Mouse (Mus musculus) macrophage (primary cell): Measurements from ENCODE around the gene Insl5. TPM values are rescaled to one million over a fixed set of nuclear protein-coding genes. Genes with fewer than 3 reads are reported as not detected.

Experiments
- H3K27ac ChIP-seq: fragments of 350-480 bp; formaldehyde crosslinking; 2 replicates; pipeline ENCODE4 v1.9.0; 2021
- H3K36me3 ChIP-seq: fragments of 350-480 bp; formaldehyde crosslinking; 2 replicates; pipeline ENCODE4 v1.9.0; 2021; ENCODE audit errors: inconsistent target
- H3K4me3 ChIP-seq: fragments of 350-480 bp; formaldehyde crosslinking; 2 replicates; pipeline ENCODE4 v1.9.0; 2021; ENCODE audit errors: inconsistent target
- H3K79me2 ChIP-seq: fragments of 350-480 bp; formaldehyde crosslinking; 2 replicates; pipeline ENCODE4 v1.9.0; 2021; ENCODE audit errors: inconsistent target
- WGBS: methylation state at CpG from one replicate; pipeline ENCODE4 v1.1.7; 2026; ENCODE audit warnings: inconsistent platforms; ENCODE audit not compliant: missing documents; 5-methylcytosine and 5-hydroxymethylcytosine counted together
- polyA plus RNA-seq: library from polyadenylated mRNA; stranded (reverse); fragments of 250-400 nt; gene quantifications from 3 replicates; pipeline ENCODE4 v1.2.4, GENCODE M21; 2018; ENCODE audit warnings: inconsistent platforms

Gene Insl5
- polyA plus RNA-seq, 1 experiment from 2014 or later = not detected

GRCm38 (mm10) chr4:103010734-103011133 is 15.9 kb downstream of the Insl5 start:
- Histone ChIP-seq H3K36me3 (no peaks in the 10 kb centered on the region), H3K79me2 (no peaks in the 10 kb centered on the region), H3K27ac (no peak overlapping the region), H3K4me3 (no peak overlapping the region)
- 90% methylated on average over 4 of the region's 4 CpGs for WGBS

- Histone ChIP-seq H3K36me3 (no peaks in the 10 kb centered on the region), H3K4me3 (no peak overlapping the region), H3K79me2 (no peaks in the 10 kb centered on the region), H3K27ac (no peak overlapping the region)
- WGBS = 13% methylated on average over 4 of the region's 4 CpGs
Measured at GRCm38 (mm10) chr4:103006943-103007418, 19.7 kb downstream of the Insl5 start.

- no peak overlapping the region for H3K4me3 ChIP-seq
- 91% methylated on average over 5 of the region's 5 CpGs for WGBS
Measured at GRCm38 (mm10) chr4:103006266-103006665, 20.4 kb downstream of the Insl5 start.

GRCm38 (mm10) chr4:103005190-103005945 is 21.3 kb downstream of the Insl5 start:
- Histone ChIP-seq H3K4me3 (no peak overlapping the region), H3K36me3 (no peaks in the 10 kb centered on the region), H3K79me2 (no peaks in the 10 kb centered on the region), H3K27ac (no peak overlapping the region)
- WGBS = 89% methylated on average over 15 of the region's 15 CpGs

More at GRCm38 (mm10) chr4:103006266-103006665, 20.4 kb downstream of the Insl5 start:
- H3K36me3 ChIP-seq = no peaks in the 10 kb centered on the region
- H3K27ac ChIP-seq = no peak overlapping the region
- no peaks in the 10 kb centered on the region for H3K79me2 ChIP-seq

GRCm38 (mm10) chr4:103004681-103005080 is 22.0 kb downstream of the Insl5 start:
- H3K79me2 ChIP-seq = no peaks in the 10 kb centered on the region
- H3K36me3 ChIP-seq = no peaks in the 10 kb centered on the region
- 68% methylated on average over 4 of the region's 4 CpGs for WGBS
- no peak overlapping the region for H3K27ac ChIP-seq
- no peak overlapping the region for H3K4me3 ChIP-seq

- H3K27ac ChIP-seq = no peak overlapping the region
- no peak overlapping the region for H3K4me3 ChIP-seq
- WGBS = 97% methylated on average over 3 of the region's 3 CpGs
- no peaks in the 10 kb centered on the region for H3K79me2 ChIP-seq
- no peaks in the 10 kb centered on the region for H3K36me3 ChIP-seq
Measured at GRCm38 (mm10) chr4:102991685-102992084, 35.0 kb downstream of the Insl5 start.

- no peaks in the 10 kb centered on the region for H3K36me3 ChIP-seq
- H3K4me3 ChIP-seq = no peak overlapping the region
- no peaks in the 10 kb centered on the region for H3K79me2 ChIP-seq
- no peak overlapping the region for H3K27ac ChIP-seq
- WGBS = 83% methylated on average over 11 of the region's 11 CpGs
Measured at GRCm38 (mm10) chr4:102990595-102991340, 35.9 kb downstream of the Insl5 start.

- Histone ChIP-seq H3K79me2 (no peaks in the 10 kb centered on the region), H3K4me3 (no peak overlapping the region), H3K36me3 (no peaks in the 10 kb centered on the region), H3K27ac (no peak overlapping the region)
- 87% methylated on average over 4 of the region's 4 CpGs for WGBS
Measured at GRCm38 (mm10) chr4:102990016-102990415, 36.6 kb downstream of the Insl5 start.

- Histone ChIP-seq H3K27ac (no peak overlapping the region), H3K4me3 (no peak overlapping the region), H3K36me3 (no peaks in the 10 kb centered on the region), H3K79me2 (no peaks in the 10 kb centered on the region)
- 83% methylated on average over 5 of the region's 5 CpGs for WGBS
Measured at GRCm38 (mm10) chr4:102989391-102989790, 37.3 kb downstream of the Insl5 start.

- WGBS = 83% methylated on average over 6 of the region's 6 CpGs
- Histone ChIP-seq H3K79me2 (no peaks in the 10 kb centered on the region), H3K27ac (no peak overlapping the region), H3K4me3 (no peak overlapping the region), H3K36me3 (no peaks in the 10 kb centered on the region)
Measured at GRCm38 (mm10) chr4:102988526-102988925, 38.1 kb downstream of the Insl5 start.

GRCm38 (mm10) chr4:102987756-102988155 is 38.9 kb downstream of the Insl5 start:
- H3K36me3 ChIP-seq = no peaks in the 10 kb centered on the region
- no peaks in the 10 kb centered on the region for H3K79me2 ChIP-seq
- WGBS = 93% methylated on average over 2 of the region's 2 CpGs
- H3K4me3 ChIP-seq = no peak overlapping the region
- H3K27ac ChIP-seq = no peak overlapping the region

GRCm38 (mm10) chr4:102987325-102987724 is 39.3 kb downstream of the Insl5 start:
- Histone ChIP-seq H3K79me2 (no peaks in the 10 kb centered on the region), H3K27ac (no peak overlapping the region), H3K36me3 (no peaks in the 10 kb centered on the region), H3K4me3 (no peak overlapping the region)
- WGBS = 93% methylated on average over 4 of the region's 4 CpGs

GRCm38 (mm10) chr4:102986917-102987316 is 39.7 kb downstream of the Insl5 start:
- H3K36me3 ChIP-seq = no peaks in the 10 kb centered on the region
- WGBS = 0% methylated on average over 2 of the region's 2 CpGs
- H3K4me3 ChIP-seq = no peak overlapping the region
- no peaks in the 10 kb centered on the region for H3K79me2 ChIP-seq
- H3K27ac ChIP-seq = no peak overlapping the region

- Histone ChIP-seq H3K27ac (no peak overlapping the region), H3K4me3 (no peak overlapping the region), H3K36me3 (no peaks in the 10 kb centered on the region), H3K79me2 (no peaks in the 10 kb centered on the region)
- whole genome bisulfite sequencing = 82% methylated on average over 7 of the region's 7 CpGs
Measured at GRCm38 (mm10) chr4:102986173-102986572, 40.5 kb downstream of the Insl5 start.

- no peak overlapping the region for H3K4me3 ChIP-seq
- H3K79me2 ChIP-seq = no peaks in the 10 kb centered on the region
- H3K27ac ChIP-seq = no peak overlapping the region
- WGBS = 60% methylated on average over 8 of the region's 8 CpGs
- H3K36me3 ChIP-seq = no peaks in the 10 kb centered on the region
Measured at GRCm38 (mm10) chr4:102981709-102982108, 44.9 kb downstream of the Insl5 start.
